Mouse (Mus musculus) T-helper 1 cell (primary cell): ENCODE data around the gene Rerg.

Experiments used
- in situ Hi-C: fragments of 300-600 bp; cut with MboI, MseI; formaldehyde crosslinking; loops from one replicate; pipeline ENCODE4 v1.15.1; 2025; ENCODE audit warnings: high pct_unique_total_duplicates

Gene Rerg

GRCm38 (mm10) chr6:137170226-137170625 is at the start of gene Rerg:
Gene Rerg, minus strand, starts transcription at chr6:137170497.
- in situ Hi-C loops = loop anchor here (5.0 to 10.0 kb wide), 2 partner anchors 75 to 118 kb away; no protein-coding TSS in a partner anchor

- in situ Hi-C loops = loop anchor here (25.0 kb wide), 1 partner anchor 494 kb away; no protein-coding TSS in a partner anchor
Observed at GRCm38 (mm10) chr6:137217841-137218463, 47.7 kb upstream of the Rerg start.

- in situ Hi-C loops = loop anchor here (25.0 kb wide), 1 partner anchor 501 kb away; no protein-coding TSS in a partner anchor
Observed at GRCm38 (mm10) chr6:137211441-137211840, 41.1 kb upstream of the Rerg start.

- in situ Hi-C loops = loop anchor here (25.0 kb wide), 1 partner anchor 501 kb away; no protein-coding TSS in a partner anchor
Observed at GRCm38 (mm10) chr6:137210991-137211390, 40.7 kb upstream of the Rerg start.

GRCm38 (mm10) chr6:137209992-137210391 is 39.7 kb upstream of the Rerg start:
- in situ Hi-C loops = loop anchor here (25.0 kb wide), 1 partner anchor 502 kb away; no protein-coding TSS in a partner anchor

GRCm38 (mm10) chr6:137207126-137207525 is 36.8 kb upstream of the Rerg start:
- in situ Hi-C loops = loop anchor here (25.0 kb wide), 1 partner anchor 505 kb away; no protein-coding TSS in a partner anchor

- in situ Hi-C loops = loop anchor here (25.0 kb wide), 1 partner anchor 506 kb away; no protein-coding TSS in a partner anchor
Observed at GRCm38 (mm10) chr6:137205662-137206400, 35.5 kb upstream of the Rerg start.

GRCm38 (mm10) chr6:137202661-137203060 is 32.4 kb upstream of the Rerg start:
- in situ Hi-C loops = loop anchor here (25.0 kb wide), 1 partner anchor 510 kb away; no protein-coding TSS in a partner anchor

GRCm38 (mm10) chr6:137201578-137201977 is 31.3 kb upstream of the Rerg start:
- in situ Hi-C loops = loop anchor here (25.0 kb wide), 1 partner anchor 511 kb away; no protein-coding TSS in a partner anchor

- in situ Hi-C loops = loop anchor here (25.0 kb wide), 1 partner anchor 511 kb away; no protein-coding TSS in a partner anchor
Observed at GRCm38 (mm10) chr6:137201166-137201565, 30.9 kb upstream of the Rerg start.

- in situ Hi-C loops = no loop called here
Observed at GRCm38 (mm10) chr6:137192063-137192462, 21.8 kb upstream of the Rerg start.

GRCm38 (mm10) chr6:137191026-137191425 is 20.7 kb upstream of the Rerg start:
- in situ Hi-C loops = no loop called here

- in situ Hi-C loops = no loop called here
Observed at GRCm38 (mm10) chr6:137190577-137190976, 20.3 kb upstream of the Rerg start.

GRCm38 (mm10) chr6:137188375-137188926 is 18.2 kb upstream of the Rerg start:
- in situ Hi-C loops = no loop called here

- in situ Hi-C loops = no loop called here
Observed at GRCm38 (mm10) chr6:137187426-137187825, 17.1 kb upstream of the Rerg start.

GRCm38 (mm10) chr6:137180636-137181035 is 10.3 kb upstream of the Rerg start:
- in situ Hi-C loops = no loop called here

GRCm38 (mm10) chr6:137180115-137180514 is 9.8 kb upstream of the Rerg start:
- in situ Hi-C loops = no loop called here

GRCm38 (mm10) chr6:137179026-137179425 is 8.7 kb upstream of the Rerg start:
- in situ Hi-C loops = loop anchor here (10.0 kb wide), 1 partner anchor 84 kb away; no protein-coding TSS in a partner anchor

- in situ Hi-C loops = loop anchor here (5.0 to 10.0 kb wide), 2 partner anchors 76 to 118 kb away; no protein-coding TSS in a partner anchor
Observed at GRCm38 (mm10) chr6:137170646-137171045, 349 bp upstream of the Rerg start.

- in situ Hi-C loops = no loop called here
Observed at GRCm38 (mm10) chr6:137169171-137169968, 927 bp downstream of the Rerg start.

GRCm38 (mm10) chr6:137166843-137167242 is 3.5 kb downstream of the Rerg start:
- in situ Hi-C loops = no loop called here
